Mouse (Mus musculus): Measurements from ENCODE around the gene Zmynd12.

Zmynd12 gene

DNA sequence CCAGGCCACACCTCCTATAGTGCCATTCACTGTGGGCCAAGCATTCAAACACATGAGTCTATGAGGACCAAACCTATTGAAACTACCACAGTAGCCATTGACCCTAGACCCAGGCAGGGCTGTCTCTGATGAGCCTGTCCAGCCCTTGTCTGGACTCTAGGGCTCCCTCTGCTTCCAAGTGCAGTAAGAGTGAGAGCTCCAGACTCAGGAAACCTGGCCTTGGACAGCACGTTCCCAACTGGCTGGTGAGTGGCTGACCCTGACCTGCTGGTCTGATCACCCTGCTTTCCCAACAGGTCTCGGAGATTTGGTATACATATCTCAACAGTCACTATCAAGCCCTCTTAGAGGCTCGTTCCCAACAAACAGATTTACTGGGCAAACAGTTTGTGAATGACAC, 25.2 kb downstream of the Zmynd12 start:
- DNase-seq (ENCODE audit: low read depth, low spot score): no peak

GRCm38 (mm10) chr4:119450436-119450835, 27.8 kb downstream of the Zmynd12 start:
- no peak for DNase-seq (ENCODE audit: low read depth, low spot score)

- DNase-seq (ENCODE audit: low read depth, low spot score): no peak
Observed at GRCm38 (mm10) chr4:119453128-119453527, 30.5 kb downstream of the Zmynd12 start.

DNA sequence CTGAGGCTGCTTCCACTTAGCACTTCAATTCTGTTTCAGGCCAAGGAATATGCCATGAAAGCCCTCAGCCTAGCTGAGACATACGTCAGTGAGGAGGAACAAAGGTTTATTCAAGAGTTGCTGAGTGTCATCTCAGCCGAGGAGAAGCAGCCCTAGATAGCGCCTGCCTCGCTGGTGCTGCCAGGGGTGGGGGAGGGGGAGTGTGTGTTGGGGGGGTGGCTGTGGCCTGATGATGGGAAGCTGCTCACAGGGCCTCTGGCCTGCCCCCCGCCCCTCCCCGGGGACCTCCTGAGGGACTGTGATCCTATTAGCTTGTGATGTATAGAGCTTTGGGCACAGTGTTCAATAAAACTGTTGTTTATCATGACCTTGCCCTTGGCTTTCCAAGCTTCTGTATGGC, 30.9 kb downstream of the Zmynd12 start:
- DNase-seq (ENCODE audit: low read depth, low spot score): no peak

DNA sequence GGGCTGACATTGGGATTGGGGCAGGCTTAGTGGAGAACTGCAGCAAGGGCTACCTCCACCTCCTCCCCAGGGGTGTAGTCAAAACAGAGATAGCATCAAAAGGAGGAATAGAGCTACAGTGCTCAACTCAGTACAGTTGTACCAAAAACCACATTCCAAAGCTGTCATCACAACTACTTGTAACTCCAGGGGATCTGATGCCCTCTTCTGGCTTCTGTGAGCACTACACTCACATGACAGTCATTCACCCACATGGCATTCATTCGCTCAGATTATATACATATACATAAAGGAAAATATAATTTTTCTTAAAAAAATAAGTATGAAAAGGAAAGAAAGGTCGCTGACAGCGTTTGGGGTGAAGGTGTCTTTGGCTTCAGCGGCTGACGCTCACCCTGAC, 37.7 kb downstream of the Zmynd12 start:
- peak; percentile 58 for DNase-seq (ENCODE audit: low read depth, low spot score)

DNA sequence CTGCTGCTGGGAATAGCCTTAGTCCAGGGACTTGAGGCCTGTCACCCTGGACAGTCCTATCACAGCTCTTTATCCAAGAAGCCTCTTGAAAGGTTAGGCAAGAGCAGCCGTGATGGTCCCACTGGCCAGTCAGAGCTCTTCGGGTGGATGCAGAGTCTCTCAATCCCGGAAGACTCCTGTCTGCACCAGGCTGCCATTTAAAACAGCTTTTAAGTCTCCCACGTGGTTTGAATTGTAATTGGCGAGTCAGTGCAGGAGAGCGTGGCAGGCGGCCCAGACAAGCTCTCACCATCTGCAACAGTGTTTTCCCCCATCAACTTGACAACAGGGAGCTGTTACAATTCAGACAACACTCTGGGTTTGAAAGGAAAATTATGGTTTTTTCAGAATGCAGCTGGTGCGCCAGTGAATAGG, 38.1 kb downstream of the Zmynd12 start:
- DNase-seq (ENCODE audit: low read depth, low spot score): no peak

DNA sequence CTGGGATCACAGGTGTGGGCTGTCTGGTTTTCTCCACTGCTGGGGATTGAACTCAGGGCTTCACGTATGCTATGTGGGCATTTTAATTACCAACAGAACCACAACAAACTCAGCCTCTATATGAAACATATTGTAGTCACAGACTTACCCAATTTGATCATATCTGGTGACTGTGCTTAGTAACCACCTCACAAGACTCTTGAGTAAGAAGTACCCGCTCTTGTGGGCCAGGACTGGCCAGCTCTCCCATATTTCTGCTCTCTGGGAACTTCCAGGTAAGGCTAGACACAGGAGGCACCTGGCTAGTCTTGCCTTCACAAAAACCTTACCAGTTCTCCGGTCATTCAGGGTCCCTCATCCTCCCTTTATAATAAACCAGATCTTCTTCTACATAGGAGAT, 39.8 kb downstream of the Zmynd12 start:
- no peak for DNase-seq (ENCODE audit: low read depth, low spot score)

DNA sequence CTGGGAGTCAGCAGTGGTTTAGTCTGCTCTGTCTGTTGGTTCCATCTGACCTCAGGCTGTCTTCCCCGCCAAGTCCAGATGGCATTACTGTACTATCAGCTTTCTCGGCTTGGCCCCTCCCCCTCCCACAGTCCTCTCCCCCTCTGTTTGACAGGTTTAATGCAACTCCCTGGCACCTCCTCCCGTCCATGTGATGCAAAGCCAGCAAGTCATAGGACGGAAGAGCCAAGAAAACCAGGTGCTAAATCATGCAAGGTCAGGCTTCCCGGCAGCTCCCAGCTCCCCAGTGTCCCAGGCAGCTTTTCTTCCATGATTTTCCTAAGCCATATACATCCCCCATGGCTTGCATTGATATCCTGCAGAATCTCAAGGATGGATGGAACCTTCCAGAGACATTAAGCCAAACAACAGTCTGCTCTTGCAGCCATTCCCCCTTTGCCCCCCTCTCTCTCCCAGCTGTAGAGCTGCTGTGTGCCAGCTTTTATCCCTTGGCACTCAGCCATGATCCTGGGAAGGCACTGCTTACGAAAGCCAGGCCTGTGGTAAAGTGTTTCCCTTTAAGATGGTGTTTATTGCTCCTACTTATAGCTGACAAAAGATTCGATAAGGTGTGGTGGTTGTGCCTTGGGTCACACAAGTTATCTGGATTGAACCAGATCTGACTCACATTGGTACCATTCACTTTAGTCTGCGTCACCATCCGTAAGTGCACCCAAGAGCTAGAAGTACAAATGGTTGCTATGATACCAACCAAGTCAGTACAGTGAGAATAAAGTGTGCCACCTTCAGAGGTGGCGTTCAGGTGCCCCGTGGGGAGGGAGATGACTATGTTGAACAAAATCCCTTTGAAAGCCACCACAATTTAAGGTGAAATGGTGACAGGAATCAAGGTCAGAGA, 40.5 kb downstream of the Zmynd12 start:
- no peak for DNase-seq (ENCODE audit: low read depth, low spot score)

DNA sequence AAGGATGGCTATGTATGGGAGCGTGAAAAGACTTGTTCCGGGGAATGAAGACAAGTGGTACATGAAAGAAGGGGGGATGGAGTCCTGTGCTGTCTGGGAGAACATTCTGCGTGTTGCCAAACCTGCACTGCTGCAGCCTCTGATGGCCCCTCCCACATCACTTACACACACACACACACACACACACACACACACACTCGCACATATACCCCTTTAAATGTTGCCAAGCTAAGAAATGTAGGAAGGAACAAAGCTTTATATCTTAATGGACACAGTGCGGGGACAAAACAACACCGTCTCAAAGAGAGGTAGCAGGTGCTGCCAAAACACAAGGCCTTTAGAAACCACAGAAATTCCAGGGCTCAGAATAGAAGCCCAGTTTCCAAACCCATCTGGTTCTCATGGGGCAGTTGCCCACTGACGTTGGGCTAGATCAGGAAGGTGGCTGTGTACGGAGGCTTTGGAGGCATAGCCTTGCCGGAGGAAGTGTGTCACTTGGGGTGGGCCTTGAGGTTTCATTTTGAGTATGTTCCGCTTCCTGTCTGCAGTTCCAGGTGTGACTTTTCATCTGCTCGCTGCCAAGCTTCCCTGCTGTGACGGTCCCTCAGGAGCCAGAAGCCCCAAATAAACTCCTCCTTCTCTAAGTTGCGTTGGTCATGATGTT, 41.3 kb downstream of the Zmynd12 start:
- DNase-seq (ENCODE audit: low read depth, low spot score): peak; percentile 90

DNA sequence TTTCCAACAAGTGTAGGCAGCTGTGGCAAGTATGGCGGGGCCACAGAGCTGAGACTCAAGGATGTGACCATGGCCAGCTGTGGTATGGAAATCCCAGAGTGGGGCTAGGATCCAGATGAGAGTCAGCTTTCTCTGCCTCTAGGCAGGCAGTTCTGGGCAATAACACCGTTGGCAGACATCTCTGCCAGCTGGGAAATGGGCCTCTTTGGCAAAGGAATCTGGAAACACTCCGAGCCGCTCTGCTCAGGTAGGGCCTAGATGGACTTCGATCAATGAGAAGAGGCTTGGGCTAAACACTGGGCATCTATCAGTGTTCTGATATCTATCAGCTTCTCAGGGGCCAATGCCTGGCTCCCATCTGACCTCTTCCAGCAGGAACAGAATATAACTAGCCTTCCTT, 43.2 kb downstream of the Zmynd12 start:
- no peak for DNase-seq (ENCODE audit: low read depth, low spot score)

- no peak for DNase-seq (ENCODE audit: low read depth, low spot score)
Observed at GRCm38 (mm10) chr4:119467720-119468380, 45.2 kb downstream of the Zmynd12 start.

DNA sequence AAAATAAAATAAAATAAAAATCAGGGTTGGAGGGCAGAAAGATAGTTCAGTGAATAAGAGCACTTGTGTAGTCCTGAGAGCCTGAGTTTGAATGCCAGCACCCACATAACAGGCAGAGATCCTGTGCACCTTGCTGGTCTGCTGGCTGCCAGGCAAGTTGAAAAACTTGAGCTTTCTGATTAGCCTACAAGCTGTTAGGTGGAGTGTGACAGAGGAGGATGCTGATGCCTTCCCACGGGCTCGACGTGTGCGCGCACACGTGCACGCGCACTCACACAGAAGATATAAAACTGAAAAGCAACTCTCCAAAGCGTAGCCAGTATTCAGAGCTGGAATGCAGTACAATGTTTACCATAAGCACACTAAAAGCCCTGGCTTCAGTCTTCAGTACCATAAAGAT, 49.9 kb downstream of the Zmynd12 start:
- no peak for DNase-seq (ENCODE audit: low read depth, low spot score)

GRCm38 (mm10) chr4:119473150-119473549, 50.5 kb downstream of the Zmynd12 start:
- no peak for DNase-seq (ENCODE audit: low read depth, low spot score)

DNA sequence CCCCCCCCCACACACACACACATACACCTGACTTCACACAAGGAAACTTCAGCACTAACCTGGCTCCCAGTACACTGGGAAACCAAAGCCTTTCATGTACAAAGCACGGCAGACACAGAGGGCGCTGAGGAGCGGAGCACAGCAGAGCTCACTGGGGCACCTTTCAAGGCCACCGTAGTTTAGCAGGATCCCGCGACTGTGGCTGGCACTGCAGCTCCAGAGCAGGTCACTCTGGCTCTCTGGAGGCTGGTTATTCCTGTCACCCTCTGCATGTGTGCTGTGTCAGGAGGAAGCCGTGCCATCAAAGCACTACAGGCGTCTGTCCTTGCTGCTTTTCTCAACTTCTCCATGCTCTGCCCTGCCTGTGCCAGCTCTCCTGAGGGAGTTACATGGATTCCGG, 60.4 kb downstream of the Zmynd12 start:
- no peak for DNase-seq (ENCODE audit: low read depth, low spot score)

DNA sequence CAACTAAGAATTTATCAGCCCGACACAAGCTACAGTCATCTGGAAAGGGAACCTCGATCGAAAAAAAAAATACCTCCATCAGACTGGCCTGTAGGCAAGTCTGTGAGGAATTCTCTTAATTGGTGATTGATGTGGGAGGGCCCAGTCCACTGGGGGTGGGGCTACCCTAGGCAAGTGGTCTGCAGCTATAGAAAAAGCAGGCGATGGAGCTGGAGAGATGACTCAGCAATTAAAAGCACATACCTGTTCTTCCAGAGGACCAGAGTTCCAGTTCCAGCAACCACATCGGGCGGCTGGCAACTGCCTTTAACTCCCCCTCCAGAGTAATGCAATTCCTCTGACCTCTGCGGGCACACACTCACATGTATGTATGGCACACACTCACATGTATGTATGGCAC, 62.3 kb downstream of the Zmynd12 start:
- DNase-seq (ENCODE audit: low read depth, low spot score): no peak

GRCm38 (mm10) chr4:119489666-119490065, 67.1 kb downstream of the Zmynd12 start:
- DNase-seq (ENCODE audit: low read depth, low spot score): no peak

DNA sequence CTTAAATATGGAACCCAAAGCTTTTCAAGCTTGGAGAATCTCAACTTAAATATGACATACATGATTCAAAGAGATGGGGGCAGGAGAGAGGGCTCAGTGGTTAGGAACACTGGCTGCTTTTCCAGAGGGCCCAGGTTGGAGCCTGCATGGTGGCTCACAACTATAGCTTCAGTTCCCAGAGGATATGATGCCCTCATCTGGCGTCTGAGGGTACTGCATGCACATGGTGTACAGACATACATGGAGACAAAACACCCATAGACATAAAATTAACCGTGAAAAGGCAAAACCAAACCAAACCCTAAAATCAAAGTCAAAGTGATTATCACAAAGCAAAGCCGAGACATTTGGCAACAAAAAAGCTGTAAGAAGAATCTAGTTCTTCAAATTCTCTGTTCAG, 68.2 kb downstream of the Zmynd12 start:
- DNase-seq (ENCODE audit: low read depth, low spot score): peak; percentile 66

- DNase-seq (ENCODE audit: low read depth, low spot score): peak; percentile 85
Observed at GRCm38 (mm10) chr4:119492291-119492932, 69.8 kb downstream of the Zmynd12 start, which contains the start of gene Rimkla. Rimkla (minus strand) TSS chr4:119492628.

GRCm38 (mm10) chr4:119492933-119493327, 70.3 kb downstream of the Zmynd12 start:
- DNase-seq (ENCODE audit: low read depth, low spot score): no peak

GRCm38 (mm10) chr4:119498319-119498848, 75.8 kb downstream of the Zmynd12 start:
- no peak for DNase-seq (ENCODE audit: low read depth, low spot score)

GRCm38 (mm10) chr4:119511591-119511990, 89.0 kb downstream of the Zmynd12 start:
- peak; percentile 26 for DNase-seq (ENCODE audit: low read depth, low spot score)

GRCm38 (mm10) chr4:119512731-119513141, 90.1 kb downstream of the Zmynd12 start:
- DNase-seq (ENCODE audit: low read depth, low spot score): no peak
